Mouse (Mus musculus) adrenal gland, adult 8-10 months (tissue): Measurements from ENCODE around the gene Hist1h4i. TPM values are rescaled to one million over a fixed set of nuclear protein-coding genes. Genes with fewer than 3 reads are reported as not detected.
A peak's percentile ranks its signal among the peaks of the same experiment; 100 is the strongest.
"Not testable (repeated sequence)": the region's sequence is repeated elsewhere in the genome, so short reads cannot be mapped to it uniquely, and the experiment has no call there.

Experiments used
- DNase-seq: peaks from one replicate; pipeline ENCODE4 v3.0.0; 2022
- total RNA-seq, 4 experiments: library from RNA; stranded (reverse); gene quantifications; 2 replicates each; pipeline ENCODE4 v1.2.4; 2022

The Hist1h4i gene
- 10 to 100 TPM; 42.6 to 80.0 (median 56.7) TPM for total RNA-seq

DNA sequence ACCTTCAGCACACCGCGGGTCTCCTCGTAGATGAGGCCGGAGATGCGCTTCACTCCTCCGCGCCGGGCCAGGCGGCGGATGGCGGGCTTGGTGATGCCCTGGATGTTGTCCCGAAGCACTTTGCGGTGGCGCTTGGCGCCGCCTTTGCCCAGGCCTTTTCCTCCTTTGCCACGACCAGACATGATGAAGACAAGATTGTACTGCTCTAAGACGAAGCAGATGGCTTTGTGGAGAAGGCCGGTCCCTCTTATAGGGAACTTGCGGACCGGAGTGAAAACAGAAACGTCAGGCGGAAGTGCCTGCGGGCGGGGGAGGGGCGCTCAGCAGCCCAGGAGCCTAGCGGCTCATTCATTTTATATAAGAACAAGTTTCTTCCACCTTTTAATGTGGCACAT is at the start of gene Hist1h4i:
TSS of gene Hist1h4i (minus strand) at position 221 of the 395 bp plus-strand sequence.
- DNase-seq: peak; percentile 93

DNA sequence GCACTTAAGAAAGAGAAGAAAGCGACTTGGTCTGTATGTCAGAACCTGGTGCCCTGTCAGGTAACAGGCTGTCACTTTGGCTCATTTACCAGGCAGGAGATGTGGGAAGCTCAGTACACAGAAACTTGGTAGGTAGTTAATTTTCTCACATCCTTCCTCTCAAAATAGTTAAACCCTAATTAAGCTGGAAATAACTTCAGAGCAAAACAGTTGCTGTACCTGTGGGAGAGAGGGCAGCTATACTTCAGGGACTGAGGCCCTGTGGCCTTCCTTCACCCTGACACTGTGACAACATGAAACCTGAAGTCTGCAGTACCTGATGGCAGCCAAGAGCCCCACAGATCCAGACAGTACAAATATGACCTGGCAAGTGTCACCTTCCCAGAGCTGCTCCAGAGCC is 43.0 kb upstream of the Hist1h4i start, which contains the start of gene Vmn1r188:
TSS of gene Vmn1r188 (plus strand) at position 301 of the 400 bp plus-strand sequence.
- not testable (repeated sequence) for DNase-seq

DNA sequence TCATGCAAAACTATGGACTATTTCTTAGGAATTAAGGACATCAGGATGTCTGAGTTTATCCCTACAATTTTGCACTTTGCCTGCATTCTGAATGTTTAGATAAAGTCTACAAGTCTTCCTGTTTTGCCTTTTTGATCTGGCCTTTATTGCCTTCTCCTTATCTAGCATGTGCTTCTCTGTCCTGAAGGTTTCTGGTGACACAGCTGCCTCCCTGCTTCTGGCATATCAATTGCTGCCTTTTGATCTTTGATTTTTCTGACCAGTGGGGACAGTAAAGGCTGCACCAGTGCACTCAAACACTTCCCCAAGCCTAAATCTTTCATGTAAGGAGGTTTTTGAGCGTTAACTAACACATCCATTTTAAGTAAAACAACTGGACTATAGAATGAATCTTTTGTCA is 22.3 kb upstream of the Hist1h4i start:
- DNase-seq: no peak

DNA sequence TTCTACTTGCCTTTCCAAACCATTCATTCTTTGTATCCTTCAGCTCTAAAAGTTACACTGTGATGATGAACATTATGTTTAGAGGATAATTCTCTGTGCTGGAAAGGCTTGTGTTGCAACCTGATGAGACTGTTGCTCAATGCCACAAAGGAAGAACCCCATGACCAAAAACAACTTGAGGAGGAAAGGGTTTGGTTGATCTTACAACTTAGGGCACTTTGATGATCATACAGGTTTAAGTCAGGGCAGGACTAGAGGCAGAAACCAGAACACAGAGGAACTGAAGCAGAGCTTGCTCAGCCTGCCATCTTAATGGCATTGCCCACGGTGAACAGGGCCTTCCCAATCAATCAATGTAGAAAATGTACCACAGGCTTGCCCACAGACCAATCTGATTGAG is 20.3 kb upstream of the Hist1h4i start:
- no peak for DNase-seq

DNA sequence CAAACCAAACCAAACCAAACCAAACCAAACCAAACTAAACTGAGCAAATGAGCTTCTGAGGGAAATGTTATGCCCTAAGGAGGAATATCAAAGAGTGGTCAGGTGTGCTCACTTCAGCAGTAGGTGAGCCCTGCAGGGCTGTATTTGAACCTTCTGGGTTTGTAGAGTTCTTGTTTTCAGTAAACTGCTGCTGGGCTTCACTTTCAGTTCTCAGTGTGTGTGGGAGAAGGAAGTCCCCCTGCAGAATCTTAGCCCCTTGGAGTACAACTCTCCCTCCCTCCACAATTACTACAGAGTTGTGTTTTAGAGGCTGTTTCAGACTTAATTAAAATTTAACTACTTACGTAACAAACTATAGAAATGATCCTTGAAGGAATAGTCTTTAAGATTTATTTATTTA is 12.6 kb upstream of the Hist1h4i start:
- no peak for DNase-seq

DNA sequence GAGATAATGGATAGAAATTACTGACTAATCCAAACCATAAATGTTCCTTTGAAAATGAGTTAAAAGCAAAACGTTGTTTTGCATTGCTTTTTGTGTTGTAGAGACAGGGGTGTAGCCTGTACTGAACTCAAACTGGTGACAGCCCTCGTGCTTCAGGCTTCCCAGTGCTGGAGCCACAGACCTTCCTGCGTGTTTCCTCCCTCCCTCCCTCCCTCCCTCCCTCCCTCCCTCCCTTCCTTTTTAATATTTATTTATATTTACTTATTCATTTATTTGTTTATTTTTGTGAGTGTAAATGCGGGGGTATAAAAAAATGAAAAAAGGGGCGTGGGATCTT is 10.3 kb upstream of the Hist1h4i start:
- no peak for DNase-seq

DNA sequence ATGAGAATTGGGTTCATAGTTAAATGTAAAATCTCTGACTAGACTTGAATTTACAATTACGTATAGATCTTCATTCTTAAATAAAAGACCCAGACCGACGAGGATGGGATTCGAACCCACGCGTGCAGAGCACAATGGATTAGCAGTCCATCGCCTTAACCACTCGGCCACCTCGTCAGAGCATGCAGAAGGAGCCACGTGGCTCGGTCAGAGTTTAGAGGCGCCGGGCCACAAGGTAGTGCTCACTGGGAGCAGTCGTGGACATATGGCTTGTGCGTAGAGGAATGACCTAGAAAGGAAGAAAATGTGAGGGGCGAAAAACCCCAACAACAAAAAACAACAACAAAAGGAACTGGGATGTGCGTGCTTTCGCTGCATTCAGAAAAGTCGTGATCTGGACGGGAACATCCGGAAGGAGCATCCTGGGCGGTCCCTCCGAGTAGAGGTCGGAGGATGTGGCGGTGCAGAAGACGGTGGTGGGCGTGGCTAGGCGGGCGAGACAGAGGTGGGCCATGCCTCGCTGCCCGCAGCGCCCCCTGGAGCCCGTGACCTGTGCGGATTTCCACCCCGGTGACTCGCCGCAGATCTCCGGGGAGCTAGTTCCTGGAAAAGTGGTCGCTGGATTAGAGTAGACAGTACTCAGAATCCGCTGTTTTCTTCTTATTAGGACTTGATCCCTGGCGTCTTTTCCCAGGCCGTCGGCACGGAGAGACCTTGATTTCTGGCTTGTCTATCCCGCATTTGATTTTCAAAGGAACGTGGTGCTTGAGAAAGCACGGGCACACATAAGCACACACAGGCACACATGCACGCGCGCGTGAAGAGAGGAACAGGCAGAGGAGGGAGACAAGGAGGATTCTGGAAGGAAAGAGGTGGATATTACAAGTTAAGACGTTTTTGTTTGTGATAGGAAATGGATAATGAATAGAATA is 9.7 kb upstream of the Hist1h4i start:
- peak; percentile 90 for DNase-seq

DNA sequence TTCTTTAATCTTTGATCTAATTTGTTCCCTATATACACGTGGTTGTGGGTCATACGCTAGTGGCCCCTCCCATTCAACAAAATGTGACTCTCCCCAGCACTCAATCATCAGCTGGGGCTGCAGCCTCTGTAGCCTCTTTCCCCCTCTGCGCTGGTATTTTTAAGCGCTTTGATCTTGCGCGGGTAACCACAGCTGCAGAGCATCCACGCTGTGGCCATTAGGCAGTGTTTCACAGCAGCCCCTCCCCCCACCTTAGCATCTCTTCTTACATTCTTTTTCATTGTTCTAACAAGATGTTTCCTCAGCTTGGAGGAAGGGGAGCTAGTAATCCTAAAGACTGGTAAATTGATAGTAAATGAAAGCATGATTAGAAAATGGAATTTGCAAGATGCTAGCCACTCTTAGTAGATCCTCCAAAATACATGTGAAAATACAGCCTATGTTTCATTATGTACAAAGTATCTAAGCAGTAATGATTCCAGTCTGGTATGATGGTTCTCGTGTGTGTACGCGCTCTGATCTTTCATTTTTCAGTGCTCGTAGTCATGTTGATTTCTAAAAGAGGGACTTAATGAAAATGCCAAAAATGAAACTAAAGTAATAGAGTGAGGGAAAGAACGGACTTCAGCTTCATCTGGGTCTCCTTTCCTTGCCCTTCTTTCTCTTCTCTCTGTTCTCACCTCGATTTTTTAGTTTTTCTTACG is 8.7 kb upstream of the Hist1h4i start:
- DNase-seq: no peak

DNA sequence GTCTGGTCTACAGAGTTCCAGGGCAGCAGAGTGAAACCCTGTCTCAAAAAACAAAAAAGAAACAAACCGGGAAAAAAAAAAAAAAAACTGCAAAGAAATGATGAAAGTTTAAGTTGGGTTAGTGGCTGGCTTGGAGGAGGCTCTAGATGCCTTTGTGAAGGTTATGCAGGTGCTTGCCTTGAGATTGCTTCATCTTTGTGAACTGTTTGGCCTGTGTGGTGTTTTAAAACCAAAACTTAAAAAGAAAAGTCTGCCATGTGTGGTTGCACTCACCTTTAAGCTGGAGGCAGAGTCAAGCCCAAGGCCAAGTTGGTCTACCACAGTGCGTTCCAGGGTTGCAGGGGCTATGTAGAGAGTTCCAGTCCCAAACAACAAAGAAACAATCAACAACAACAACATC is 7.9 kb upstream of the Hist1h4i start:
- no peak for DNase-seq

DNA sequence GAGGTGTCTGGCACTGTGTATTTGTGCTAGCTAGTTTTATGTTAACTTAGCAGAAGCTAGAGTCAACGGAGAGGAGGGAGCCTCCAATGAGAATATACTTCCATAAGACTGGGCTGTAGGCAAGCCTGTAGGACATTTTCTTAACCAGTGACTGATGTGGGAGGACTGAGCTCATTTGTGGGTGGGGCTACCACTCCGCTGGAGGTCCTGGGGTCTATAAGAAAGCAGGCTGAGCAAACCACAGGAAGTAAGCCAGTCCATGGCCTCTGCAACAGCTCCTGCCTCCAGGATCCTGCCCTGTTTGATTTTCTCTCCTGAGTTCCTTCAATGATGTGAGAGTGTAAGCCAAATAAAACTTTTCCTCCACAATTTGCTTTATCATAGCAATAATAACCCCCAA is 4.1 kb upstream of the Hist1h4i start:
- no peak for DNase-seq

DNA sequence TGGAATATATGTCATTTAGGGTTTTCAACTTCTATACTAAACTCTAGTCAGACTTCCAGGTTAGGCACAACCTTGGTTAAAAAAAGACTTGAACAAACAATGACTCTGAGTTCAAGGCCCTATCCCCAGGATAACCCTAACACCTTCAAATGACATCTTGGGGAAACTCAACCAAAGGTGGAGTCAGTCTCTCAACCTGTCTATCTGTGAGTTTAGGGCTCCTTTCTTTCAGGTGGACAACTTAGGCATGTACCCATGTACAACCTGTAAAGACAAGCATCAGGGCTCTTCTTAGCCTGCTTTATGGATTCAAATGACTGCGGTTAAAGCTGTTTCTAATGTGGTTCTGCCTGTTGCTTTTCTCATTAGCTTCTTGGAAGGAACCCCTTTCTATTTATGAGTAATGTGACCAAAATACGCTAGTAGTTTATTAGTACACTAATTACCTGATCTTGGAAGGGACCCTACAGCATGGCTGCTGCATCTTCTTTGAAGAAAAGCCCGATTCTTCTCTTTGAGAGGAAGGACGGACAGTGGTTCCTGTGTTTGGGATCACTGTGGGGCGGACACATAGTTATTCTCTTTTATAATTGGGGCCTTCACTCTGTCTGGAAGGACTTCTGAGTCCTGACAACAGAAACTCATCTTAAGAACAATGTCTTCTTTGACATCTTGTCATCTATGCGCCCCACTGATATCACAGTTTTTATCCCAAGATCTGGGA is 3.4 kb upstream of the Hist1h4i start:
- no peak for DNase-seq

DNA sequence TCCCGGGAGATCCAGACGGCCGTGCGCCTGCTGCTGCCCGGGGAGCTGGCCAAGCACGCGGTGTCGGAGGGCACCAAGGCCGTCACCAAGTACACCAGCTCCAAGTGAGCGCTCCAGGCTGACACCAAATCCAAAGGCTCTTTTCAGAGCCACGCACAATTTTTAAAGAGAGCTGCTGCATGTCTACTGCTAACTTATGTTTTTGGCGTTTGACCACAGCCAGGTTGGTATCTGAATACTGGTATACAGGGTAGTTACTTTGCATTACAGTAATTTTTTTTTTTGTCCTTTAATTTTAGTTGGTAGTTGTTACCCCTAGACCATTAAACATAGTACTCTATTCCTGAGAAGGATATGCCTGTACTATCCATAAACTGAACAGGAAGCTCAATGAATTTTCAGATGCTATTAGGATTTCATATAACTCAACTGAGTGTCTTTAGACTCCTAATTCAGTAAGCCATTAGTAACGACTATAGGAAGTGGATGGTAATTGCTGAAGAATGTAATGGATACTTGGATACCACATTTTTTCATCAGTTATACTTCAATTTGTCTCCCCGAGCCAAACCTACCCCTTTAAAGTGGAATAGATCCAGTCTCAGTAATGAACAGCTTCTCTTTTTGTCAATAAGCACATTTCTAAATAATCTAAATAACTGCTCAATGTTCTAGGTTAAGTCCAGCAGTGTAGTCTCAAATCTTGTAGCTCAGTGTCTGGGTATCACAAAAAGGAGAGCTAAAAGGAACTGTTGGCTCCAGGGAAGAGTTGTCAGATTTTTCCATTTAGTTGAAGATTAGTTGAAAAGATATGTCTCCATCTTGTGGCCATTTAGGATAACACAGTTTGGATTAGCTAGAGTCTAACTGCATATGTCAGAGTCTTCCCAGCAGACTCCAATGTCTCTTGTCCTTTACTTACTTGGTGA is 2.6 kb upstream of the Hist1h4i start:
- DNase-seq: no peak

DNA sequence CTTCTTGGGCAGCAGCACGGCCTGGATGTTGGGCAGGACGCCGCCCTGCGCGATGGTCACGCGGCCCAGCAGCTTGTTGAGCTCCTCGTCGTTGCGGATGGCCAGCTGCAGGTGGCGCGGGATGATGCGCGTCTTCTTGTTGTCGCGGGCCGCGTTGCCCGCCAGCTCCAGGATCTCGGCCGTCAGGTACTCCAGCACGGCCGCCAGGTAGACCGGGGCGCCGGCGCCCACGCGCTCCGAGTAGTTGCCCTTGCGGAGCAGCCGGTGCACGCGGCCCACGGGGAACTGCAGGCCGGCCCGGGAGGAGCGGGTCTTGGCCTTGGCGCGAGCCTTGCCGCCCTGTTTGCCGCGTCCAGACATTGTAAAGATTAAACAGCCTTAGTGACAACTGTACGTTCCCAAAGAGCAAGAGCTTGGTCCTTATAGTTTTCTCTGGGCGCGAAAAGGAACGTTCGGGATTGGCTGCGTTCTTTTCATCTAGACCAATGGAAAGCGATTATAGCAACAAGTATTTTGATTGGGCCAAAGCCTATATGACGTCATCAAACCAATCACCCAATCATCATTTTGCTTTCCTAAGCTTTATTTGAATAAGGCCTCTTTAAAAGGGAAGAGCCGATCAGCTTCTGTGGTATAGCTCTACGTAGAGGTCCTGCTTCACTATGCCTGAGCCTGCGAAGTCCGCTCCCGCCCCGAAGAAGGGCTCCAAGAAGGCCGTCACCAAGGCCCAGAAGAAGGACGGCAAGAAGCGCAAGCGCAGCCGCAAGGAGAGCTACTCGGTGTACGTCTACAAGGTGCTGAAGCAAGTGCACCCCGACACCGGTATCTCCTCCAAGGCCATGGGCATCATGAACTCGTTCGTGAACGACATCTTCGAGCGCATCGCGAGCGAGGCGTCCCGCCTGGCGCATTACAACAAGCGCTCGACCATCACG is 1.7 kb upstream of the Hist1h4i start, which contains the start of the genes Hist1h2ag and Hist1h2bj:
TSS of gene Hist1h2ag (minus strand) at position 377 of the 935 bp plus-strand sequence.
TSS of gene Hist1h2bj (plus strand) at position 647 of the 935 bp plus-strand sequence.
- DNase-seq: peak; percentile 89

DNA sequence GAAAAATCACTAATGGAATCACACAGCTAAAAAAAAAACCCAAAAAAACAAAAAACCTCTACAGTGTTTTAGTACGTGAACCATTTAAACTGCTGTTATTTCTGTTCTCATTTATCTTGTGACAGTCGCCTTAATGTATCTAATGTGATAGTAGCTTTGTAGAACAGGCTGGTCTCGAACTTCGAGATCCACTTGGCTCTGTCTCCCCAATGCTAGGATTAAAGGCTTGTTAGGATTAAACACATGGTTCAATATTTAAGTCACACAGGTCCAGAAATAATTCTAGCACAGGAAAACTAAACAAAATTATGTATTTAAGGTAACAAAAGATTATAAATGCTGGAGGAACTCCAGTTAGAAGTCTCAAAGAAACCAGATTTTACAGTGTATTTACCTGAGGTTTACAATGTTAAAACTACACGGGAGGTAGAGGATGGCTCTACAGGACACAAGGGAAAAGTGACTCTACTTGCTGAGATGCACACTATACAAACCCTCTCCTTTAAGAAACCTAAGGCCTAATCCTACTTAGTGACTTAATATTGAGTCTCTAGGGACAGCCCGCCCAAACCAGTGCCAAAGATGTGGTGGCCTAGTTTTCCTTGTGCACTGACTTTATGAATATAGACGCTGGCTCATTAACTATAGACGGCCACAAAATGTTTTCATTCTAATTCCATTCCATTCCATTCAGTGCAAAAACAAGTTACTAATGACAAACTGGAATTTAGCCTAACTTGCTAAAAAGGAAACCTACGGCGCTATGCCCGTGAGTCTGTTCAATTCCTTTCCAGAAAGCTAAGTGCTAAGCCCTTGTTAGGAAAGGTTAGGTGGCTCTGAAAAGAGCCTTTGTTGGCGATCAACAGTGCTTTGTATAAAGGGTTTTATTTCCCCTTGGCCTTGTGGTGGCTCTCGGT is 747 bp upstream of the Hist1h4i start:
- no peak for DNase-seq

DNA sequence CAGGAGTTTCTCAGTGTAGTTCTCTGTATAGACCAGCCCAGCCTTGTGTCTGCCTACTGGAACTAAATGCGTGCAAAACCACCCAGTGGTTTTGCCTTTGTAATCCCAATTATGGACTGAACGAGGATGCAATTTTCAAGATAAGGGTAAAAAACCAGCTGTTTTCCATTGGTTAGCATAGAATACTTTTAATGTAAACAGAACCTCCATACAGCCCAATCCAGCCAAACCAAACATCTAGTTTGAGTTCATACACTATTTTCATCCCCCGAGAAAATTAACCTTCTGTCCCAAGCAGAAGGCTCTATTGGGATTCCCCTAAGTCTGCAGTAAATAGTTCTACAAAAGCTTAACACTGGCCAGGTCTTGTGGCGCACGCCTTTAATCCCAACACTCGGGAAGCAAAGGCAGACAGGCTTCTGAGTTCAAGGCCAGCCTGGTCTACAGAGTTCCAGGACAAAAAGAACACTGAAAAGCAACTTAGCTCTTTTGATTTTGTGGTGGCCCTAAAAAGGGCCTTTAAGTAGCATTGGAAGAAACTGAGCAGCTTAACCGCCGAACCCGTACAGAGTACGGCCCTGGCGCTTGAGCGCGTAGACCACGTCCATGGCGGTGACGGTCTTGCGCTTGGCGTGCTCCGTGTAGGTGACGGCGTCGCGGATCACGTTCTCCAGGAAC is 559 bp downstream of the Hist1h4i start:
- no peak for DNase-seq

DNA sequence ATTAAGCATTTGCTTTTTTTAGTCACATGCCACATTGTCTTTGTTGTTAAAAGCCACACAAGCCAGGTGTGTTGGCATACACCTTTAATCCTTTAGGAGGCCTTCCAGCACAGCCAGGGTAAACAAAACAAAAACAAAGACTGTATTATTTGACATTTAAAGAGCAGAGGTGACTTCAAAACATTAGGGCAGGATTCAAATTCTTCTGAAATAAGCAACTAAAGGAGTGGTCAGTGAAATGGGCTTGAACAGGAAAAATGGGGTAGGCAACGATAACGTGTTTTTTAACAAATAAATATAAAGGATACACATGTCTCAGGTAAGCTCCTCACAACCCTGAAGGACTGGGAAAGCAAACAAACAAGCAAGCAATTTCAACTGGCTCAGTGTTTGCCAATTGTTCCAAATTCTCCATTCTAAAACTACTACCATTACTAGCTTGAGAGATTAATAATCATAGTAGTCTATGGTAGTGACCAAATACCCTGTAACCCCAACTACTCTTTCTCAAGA is 1.2 kb downstream of the Hist1h4i start:
- no peak for DNase-seq

DNA sequence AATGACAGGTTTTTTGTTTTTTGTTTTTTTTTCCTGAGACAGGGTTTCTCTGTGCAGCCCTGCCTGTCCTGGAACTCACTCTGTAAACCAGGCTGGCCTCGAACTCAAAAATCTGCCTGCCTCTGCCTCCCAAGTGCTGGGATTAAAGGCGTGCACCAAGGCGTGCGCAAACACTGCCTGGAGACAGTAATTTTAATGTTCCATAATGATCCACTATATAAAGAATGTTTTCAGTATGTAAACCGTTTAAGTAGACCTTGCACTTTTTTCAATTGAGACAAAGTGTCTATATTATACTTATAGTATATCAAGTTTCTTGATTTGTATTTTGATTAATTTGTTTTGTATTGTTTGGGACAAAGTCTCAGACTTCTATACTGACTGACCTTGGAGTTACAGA is 1.8 kb downstream of the Hist1h4i start:
- no peak for DNase-seq

DNA sequence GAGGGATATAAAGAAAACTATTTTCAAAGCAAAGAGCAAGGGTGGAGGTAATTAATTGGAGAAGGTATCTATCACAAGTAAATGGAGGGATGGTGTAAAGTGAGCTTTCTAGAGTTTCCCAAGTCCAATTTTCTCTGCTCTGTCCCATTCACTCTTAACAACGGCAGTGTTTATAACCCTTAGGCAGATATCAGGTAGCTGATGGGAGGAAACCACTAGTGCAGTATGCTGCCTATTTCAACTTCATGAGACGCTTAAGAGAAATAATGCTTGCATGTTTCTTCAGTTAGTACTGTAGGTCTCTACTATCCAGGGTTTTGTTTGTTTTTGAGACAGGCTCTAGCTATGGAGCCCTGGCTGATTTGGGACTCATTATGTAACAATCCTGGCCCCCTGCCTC is 3.7 kb downstream of the Hist1h4i start:
- DNase-seq: no peak

DNA sequence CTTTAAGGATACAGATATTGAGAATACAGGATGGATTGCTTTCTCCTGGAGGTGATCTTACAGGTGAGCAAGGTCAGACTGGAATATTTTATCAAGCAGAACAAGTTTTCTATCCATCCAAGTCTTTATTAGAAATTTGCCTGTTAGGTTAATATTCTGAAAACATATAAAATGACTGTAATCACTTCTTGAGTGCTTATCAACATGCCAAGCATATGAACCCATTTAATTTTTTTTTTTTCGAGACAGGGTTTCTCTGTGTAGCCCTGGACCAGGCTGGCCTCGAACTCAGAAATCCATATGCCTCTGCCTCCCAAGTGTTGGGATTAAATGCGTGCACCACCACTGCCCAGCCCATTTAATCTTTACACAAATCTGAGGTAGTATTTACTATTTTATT is 4.2 kb downstream of the Hist1h4i start:
- DNase-seq: no peak
